Mouse (Mus musculus): ENCODE measurements around the gene Apoa4.

Apoa4 gene

DNA sequence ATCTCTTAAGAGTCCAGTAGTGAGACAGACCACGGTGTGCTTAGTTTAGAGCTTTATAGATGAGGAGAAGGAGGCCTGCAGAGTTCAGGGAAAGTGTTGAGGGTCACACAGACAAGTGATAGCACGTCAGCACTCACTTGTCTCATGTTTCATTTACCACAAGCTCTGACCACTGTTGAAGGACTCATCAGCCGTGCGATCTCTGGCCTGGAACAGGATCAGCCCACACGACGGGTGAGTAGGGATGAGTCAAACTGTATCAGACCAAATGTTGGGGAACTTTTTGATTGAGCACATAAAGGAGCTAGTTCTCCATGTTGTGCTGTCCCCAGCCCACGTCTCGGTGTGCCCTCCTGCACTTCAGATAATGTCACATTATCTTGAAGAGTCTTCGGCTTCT is 34.0 kb downstream of the Apoa4 start:
- no peak for DNase-seq (ENCODE audit: low spot score in 2 of 2)

DNA sequence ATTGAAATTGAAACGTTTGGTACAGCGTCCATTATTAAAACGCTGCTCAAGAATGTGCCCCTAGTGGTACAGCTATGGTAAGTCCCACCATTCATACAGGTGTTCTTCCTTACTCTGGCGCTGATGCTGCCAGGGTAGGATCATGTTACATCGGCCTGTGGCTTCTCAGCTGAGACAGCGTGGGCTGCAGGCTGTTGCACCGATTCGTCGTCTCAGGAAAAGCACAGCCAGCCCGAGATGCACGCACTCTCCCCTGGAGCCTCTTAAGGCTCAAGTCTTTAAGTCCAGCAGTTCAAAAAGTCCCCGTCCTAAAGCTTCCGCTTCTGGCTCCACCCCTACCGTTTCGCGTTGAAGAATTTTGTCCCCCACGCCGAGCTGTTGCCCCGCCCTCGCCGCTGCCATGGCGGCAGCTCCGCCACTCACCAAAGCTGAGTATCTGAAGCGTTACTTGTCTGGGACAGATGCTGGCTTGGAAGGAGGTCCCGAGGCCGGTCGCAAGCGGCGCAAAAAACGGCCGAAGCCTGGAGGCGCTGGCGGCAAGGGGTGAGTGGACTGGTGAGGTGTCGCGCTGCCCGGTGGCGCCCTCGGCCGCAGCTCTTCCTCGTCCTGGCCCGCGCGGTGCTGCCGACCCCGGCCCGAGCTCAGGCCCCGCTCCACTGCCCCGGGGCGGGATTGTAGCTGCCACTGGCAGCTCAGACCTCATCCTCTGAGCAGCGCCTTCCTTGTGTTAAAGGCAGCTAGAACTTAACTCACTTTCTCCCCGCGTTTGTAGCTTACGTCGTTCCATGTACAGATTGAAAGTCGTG is 42.3 kb downstream of the Apoa4 start, which contains the start of gene Bud13:
Gene Bud13, plus strand, starts transcription at position 378 of the 806 bp plus-strand sequence.
- DNase-seq (ENCODE audit: low spot score in 2 of 2): peak; percentile 67 to 92

Measured in left cerebral cortex, adult 9 months (tissue).